Mouse (Mus musculus) cerebellum, postnatal 10 days (tissue): ENCODE data around the gene Gfer.

Experiments
- DNase-seq, 2 experiments: peaks; one replicate each; pipeline ENCODE4 v3.0.0; 2021; ENCODE audit warnings: mixed read lengths in 2 of 2

The Gfer gene

DNA sequence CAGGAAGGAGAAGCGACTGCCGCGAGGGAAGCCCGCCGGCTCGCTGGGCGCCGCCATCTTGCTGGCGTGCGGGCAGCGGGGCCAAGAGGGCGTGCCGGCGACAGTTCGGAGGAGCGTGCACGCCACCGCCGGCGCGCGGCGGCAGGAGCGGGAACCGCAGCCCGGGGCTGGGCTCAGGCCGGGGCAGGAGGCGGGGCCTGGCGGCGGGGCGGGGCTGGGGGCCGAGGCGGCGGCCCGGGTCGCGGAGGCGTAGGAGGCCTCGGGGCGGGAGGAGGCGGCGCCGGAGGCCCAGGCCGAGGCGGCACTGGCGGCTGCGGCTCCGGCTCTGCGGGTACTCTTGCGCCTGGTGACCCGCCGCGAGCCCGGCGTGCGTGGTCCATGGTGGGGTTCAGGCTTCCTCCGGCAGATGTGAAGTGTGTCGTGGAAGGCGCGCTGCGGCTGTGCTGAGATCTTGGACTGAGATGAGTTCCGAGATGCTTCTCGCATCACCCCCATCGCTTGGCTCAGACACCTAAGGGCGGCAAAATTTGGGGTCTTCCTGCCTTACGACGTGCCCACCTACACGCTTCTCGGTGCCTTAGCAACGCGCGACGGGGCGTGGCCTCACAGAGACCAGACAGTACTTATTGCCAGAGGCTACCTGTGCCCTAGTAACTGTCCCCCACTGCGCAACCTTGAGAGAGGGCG, at the start of gene Gfer, which contains the start of gene Noxo1:
TSS of gene Gfer (minus strand) at position 146 of the 687 bp plus-strand sequence.
TSS of gene Noxo1 (plus strand) at position 224 of the 687 bp plus-strand sequence.
- DNase-seq = peak; percentile 93 to 96

DNA sequence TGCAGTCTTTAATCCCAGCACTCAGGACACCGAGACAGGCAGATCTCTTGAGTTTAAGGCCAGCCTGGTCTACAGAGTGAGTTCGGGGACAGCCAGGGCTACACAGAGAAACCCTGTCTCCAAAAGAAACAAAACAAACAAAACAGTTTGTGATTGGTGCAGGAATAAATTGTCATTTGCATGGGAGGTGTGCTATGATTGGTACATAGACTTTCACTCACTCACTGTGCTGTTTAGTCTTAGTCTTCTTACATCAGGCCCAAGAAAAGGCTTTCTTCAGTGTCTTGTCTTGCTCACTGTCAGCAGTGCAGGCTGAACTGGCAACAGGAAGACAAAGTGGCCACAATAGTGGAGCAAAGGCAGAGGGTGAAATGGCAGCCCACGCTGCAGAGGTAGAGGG, 48.4 kb upstream of the Gfer start:
- no peak for DNase-seq

DNA sequence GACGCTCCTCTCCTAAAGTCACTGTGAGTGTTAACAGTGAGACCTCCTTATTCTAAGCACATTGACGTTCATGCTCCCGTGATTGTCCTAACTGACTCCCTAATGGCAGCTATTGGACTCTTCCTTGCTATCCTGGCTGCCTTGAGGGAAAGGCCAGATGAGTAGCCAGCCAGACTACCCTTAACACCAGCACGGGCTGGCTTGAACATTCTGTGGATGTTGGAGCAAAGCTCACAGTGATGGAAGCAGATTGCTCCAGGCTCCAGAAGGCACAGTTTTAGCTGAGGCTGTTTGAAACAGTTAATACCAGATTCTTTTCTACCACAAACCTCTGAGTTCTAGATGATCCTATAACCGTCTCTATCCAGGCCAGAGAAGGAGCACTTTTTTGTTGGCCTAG, 47.9 kb upstream of the Gfer start:
- no peak for DNase-seq

DNA sequence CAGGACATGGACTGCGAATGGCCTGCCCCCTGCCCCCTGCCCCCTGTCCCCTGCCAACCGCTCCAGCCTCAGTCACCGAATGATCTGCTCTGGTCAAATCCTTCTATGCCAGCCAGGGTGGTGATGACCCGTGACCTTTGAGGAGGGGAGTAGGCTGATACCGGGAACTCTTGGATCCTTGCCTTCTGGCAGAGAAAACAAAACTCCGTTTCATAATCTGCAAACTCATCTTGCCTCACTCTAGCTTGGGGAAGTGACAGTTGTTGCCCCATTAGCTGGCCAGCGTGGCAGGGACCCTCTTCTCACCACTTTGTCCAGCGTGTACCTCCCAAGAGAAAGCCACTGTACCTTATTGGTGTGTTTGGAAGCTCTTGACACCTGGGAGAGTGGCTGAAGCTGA, 46.4 kb upstream of the Gfer start:
- DNase-seq = no peak

DNA sequence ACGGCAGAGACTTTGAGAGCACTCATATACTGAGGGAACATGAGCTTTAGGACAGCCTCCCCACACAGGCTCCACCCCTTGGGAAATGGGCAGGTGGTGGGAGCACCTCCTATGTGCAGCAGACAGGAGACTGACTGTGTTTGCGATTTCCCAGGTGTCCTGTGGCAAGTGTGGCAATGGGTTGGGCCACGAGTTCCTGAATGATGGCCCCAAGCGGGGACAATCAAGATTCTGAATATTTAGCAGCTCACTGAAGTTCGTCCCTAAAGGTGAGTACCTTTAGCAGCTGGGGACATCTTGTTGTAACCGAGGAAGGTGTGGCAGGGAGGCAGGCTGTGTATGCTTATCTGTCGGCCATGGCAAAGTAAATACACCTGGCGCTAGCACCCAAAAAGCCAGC, 44.0 kb upstream of the Gfer start:
- DNase-seq = no peak

DNA sequence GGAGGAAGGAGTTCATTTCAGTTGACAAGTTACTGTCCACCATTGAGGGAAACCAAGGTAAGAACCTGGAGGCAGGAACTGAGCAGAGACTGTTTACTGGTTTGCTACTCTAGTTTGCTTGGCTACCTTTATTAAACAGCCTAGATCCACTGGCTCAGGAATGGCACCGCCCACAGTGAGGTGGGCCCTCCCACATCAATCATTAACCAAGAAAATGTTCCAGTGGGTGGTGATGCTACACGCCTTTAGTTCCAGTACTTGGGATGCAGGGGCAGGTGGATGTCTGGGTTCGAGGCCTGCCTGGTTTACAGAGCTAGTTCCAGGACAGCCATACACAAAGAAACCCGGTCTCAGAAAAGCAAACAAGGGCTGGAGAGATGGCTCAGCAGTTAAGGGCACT, 42.3 kb upstream of the Gfer start:
- no peak for DNase-seq

DNA sequence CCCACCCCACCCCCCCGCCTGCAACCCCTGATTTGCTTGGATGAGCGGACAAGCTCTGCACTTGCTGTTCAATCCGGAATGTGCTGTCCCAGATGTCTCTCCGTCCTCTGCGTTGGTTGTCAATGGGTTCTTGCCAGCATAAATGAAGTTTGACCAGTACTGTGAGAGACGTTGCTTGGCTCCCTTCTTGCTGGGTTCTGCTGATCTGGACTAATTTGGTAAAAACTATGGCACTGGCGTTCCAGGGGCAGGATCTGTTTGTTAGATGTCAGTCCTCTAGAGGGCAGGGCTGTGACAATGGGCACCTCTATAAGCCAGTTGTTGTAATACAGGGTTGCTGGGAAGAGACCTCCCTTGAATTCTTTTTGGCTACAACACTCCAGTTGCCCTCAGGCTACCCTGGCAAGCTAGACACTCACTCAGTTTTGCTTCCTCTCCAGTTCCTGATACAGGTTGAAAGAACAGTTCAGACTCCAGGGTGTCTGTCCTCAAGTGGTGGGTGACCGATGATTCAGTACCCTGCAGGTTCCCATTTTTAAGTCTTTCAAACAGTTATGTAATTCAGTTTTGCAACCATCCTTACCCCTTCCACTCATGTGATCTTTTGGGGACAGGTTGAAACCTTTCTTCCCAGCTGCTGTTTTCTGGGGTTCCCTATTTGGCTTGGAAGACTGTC, 41.3 kb upstream of the Gfer start:
- no peak for DNase-seq

DNA sequence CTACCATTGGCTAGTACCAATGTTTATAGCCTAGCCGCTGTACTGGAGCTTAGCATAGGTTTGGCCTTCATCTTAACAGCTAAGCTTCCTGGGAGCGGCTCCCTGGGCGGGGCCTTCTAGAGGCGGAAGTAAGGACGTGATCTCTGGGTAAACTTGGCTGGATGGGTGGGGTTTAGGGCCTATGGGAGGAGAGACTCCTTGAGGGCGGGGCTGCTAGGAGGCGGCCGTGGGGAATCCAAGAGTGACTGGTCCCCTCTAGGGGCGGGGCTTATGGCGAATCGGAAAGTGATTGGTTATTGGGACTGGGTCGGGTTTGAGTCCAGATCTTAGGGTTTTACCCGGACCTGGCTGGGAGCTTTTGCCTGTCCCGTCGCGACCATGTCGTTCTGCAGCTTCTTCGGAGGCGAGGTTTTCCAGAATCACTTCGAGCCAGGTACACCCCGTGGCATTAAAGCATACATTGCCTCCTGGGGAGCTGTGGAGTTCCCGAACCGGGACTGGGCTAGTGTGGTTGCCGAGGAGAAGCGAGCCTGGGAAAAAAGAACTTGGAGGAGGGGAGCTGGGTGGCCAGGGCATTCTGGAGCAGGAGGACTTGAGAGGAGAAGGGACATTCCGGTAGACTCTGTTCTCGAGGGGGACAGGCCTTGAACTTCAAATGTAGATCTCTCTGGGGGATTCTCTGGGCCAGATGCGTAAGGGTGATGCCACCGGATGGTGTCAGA, 40.5 kb upstream of the Gfer start, which contains the start of gene Msrb1:
TSS of gene Msrb1 (plus strand) at position 313 of the 722 bp plus-strand sequence.
- peak; percentile 93 to 96 for DNase-seq

DNA sequence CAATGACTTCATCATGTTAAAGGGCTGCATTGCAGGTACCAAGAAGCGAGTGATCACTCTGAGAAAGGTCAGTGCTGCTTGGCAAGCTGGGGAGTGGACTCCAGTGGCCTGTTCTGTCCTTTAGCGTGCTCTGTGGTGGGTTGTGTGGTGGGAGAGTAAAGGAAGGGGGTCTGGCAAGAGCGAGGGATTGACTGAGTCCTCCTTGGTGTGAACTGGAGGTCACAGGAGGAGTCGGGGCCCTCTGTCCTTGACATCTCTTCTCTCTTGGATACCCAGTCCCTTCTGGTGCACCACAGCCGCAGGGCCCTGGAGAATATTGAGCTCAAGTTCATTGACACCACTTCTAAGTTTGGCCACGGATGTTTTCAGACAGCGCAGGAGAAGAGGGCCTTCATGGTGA, 39.5 kb upstream of the Gfer start:
- no peak for DNase-seq

DNA sequence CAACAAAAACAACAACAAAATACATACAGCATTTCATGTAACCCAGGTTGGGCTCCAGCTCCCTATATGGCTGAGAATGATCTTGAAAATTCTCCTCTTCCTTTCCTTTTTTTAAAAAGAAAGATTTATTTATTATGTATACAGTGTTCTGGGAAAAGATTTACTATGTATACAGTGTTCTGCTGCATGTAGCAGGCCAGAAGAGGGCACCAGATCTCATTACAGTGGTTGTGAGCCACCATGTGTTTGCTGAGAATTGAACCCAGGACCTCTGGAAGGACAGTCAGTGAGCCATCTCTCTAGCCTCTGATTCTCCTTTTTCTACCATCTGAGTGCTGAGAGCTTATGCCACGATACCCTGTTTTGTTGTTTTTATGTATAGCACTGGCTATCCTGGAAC, 38.6 kb upstream of the Gfer start:
- no peak for DNase-seq

DNA sequence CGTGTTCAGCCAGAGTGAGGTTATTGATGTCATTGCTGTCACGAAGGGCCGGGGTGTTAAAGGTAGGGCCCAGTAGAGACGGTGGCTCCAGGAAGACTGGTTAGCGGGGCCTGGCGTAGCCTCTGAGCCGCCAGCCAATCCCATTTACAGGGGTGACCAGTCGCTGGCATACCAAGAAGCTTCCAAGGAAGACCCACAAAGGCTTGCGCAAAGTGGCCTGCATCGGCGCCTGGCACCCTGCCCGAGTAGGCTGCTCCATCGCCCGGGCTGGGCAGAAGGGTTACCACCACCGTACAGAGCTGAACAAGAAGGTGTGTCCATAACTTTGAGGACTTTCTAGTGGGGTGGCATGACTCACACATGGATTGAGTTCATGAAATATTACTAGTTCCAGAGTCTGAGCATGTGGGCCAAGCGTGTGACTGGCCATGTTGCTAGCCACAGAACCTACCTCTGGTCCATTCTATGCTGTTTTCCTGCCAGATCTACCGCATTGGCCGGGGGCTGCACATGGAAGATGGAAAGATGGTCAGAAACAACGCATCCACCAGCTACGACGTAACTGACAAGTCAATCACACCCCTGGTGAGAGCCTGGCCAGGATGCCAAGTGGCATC, 37.6 kb upstream of the Gfer start:
- DNase-seq = no peak

DNA sequence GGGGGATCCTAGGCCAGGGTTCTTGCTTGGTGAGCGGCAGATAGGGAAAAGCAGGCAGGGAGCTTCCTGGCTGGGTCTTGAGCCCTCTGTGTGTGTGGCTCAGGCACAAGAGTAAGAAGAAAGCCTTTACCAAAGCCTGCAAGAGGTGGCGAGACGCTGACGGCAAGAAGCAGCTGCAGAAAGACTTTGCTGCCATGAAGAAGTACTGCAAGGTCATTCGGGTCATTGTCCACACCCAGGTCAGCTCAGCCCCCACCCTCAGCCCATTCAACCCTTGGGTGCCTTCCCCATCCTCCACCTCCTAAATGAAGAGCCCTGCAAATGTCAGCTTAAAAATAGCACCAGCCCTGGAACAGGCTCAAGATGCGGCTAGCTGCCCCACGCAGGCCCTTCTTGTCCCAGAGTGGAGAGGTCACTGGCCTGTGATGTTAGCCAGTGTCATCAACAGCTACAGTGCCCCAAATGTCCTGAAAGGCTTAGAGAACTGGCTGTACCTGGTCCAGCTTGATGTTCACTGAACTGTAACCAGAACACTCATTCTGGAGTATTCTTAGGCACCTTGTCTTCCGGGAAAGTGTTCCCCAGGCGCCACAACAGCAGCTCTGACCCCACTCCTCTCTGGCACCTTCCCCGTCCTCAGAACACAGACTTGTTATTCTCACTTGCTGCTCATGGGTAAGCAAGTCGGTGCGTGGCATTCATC, 36.4 kb upstream of the Gfer start:
- no peak for DNase-seq

DNA sequence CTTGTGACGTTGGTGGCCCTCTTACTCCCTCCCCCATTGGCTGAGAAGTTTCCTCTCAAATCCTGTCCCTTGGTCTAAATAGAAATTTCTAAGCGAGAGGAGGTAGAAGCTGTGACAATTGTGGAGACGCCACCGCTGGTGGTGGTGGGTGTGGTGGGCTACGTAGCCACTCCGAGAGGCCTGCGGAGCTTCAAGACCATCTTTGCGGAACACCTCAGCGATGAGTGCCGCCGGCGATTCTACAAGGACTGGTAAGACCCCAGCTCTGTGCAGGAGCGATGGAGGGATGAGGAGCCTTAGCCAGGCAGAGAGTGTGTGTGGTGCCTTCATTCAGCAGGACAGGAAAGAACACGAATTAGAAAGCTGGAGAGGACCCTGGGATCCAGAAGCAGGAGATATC, 34.8 kb upstream of the Gfer start:
- DNase-seq = no peak

DNA sequence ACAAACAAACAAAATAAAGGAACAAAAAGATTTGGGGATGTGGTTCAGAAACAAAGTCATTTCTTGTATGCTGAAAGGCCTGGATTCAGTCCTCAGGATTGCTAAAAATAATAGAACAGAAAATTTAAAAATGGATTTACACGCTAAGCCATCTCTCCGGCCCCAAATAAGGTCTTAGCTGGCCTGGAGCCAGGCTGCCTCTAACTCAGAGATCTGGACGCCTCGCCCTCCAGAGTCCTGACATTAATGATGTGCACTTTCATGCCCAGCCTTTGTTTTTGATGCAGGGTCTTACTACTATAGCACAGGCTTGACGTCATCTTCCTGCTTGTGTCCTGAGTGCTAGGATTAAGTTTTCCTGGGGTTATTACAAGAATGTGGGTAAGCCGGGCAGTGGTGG, 33.1 kb upstream of the Gfer start:
- no peak for DNase-seq

DNA sequence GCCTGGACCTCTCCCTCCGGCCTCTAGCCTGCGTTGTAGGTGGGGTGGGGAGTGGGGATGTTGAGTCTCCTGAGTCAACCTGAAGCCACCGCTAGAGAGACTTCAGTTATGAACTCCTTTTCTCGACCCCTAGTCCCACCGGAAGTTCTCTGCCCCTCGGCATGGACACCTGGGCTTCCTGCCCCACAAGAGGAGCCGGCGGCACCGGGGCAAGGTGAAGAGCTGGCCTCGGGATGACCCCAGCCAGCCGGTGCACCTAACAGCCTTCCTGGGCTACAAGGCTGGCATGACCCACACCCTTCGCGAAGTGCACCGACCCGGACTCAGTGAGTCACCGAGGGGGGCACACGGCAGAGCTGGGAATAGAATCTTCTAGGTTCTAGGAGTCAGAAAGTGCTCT, 32.2 kb upstream of the Gfer start:
- no peak for DNase-seq

DNA sequence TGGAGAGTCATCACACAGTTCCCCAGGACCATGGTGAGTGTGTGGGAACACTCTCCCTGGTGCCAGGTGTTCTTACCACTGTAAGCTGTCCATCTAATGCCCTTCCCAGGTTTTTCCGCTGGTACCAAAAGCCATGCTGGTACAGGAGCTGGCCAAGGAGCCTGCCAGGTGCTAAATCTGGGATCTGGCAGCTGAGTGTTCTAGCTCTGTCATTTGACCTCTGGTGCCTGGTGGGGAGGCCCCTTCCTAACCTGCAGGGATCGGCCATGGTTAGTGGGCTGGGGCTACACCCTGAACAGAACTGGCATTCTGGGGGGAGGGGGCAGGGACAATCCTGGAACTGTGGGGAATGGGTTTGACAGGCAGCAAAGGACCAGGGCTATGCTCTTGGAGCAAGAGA, 31.7 kb upstream of the Gfer start, which contains the start of gene Rpl3l:
TSS of gene Rpl3l (plus strand) at position 203 of the 400 bp plus-strand sequence.
- no peak for DNase-seq

DNA sequence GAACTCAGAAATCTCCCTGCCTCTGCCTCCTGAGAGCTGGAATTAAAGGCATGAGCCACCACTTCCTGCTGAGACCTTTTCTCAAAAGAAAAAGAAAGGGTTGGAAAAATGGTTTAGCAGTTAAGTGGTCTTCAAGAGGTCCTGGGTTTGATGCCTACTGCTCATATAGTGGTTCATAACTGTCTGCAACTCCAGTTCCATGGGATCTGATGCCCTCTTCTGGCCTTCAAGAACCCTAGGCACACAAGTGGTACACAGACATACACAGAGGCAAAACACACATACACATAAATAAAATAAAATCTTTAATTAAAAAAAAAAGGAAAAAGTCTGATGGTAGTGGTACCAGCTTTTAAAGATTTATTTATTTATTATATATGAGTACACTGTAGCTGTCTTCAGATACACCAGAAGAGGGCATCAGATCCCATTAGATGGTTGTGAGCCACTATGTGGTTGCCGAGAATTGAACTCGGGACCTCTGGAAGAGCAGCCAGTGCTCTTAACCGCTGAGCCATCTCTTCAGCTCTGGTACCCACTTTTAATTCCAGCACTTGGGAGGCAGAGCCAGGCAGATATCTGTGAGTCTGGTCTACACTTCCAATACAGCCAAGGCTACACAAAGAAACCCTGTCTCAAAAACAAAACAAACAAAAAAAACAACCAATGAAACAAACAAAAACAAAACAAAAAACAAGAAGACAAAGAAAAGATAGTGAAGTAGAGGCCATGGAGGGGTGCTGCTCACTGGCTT, 29.9 kb upstream of the Gfer start:
- no peak for DNase-seq

DNA sequence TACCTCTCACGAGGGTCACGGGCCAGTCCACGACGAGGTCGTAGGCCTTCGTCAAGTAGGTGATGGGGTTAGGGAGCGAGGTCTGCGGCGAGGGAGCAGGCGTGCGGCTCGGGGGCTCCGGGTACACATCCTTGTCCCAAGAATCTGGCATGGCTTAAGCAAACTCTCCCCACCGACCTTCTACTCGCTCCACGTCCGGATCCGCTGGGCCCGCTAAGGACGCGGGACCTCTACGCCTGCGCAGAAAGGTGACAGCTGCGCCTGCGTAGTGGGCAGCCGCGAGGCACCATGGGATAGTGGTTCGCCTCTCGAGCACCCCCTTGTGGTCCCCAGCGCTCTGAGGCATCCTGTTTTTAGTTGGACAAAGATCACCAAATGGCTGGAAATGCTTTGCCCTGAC, 28.2 kb upstream of the Gfer start, which contains the start of gene Ndufb10:
TSS of gene Ndufb10 (minus strand) at position 295 of the 400 bp plus-strand sequence.
- DNase-seq = peak; percentile 99 to 100

DNA sequence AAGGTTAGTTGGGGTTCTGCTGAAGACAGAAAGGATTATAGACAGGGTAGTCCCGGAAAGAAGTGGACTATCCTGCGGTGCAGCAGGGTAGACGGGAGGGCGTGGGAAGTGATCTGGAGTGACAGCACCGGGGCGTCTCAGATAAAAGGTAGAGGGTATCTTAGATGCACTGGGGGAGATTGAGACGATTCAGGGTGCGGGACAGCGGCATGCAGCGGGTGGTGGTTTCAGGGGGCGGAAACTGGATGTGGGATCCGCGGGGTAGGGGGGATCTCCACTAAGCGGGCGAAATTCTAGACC, 27.9 kb upstream of the Gfer start:
- no peak for DNase-seq

DNA sequence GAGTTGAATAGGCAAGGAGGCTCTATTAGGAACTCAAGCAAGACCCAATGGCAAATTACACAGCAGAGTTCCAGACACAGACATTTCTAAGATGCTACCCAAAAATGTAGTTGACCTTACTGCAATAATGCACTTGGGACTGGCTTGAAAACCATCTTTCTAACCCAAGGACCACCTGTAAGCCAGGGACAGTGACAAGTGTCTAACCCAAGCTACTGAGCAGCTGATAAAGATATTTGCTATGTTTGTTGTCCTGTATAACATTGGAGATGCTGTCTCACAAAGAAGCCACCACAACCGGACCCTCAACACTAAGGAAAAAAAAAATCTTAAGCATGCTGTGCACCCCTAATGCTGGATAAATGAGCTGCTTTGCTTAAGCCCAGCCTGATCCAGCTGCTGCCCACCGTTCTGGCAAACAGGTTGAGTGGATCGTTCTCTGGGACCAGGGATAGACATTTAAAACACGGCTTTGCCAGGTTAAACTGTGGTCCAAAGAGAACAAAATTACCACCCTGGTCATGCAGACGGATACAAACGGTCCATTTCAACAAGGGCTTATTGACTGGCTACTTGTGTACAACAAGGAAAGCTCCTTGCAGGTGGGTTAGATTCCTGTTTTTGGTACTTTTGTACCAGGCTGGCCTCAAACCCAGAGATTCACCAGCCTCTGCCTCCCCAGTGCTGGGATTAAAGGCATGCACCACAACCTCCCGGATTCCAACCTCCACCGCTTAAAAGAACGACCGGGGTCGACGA, 27.3 kb upstream of the Gfer start:
- DNase-seq = no peak

DNA sequence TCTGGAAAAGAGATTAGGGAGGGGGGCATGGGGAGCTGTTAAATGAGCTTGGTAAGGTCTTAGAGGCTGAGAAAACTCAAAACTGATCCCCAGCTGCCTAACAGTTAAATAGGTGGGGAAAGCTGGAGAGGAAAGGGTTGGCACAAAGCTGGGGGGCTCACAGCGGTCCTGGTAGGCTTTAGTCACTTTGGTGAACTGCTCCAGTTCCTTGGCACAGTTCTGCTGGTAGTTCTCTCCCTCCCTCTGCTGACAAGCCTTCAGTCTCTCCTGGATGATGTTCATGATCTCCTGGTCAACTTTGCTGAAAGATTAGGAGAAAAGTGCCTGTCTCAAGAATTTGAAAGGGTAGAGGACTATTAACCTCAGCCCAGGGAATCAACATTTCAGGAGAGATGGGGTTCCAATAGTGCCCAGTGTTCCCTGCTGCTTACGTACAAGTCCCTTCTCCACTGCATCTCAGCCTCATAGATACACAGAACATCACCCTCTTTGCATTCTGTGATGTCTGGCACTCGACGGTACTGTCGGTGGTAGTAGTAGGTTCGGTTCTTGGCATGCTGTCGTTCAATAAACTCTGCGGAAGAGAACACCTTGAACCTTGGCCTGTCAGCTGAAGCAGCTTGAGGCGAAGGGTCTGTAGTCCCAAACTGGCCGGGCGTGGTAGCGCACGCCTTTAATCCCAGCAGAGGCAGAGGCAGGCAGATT, 26.4 kb upstream of the Gfer start:
- no peak for DNase-seq
